Mouse (Mus musculus) G1E (cell line): ENCODE data around the gene Tspan5. TPM values are rescaled to one million over a fixed set of nuclear protein-coding genes. Genes with fewer than 3 reads are reported as not detected.

Experiments used
- ATAC-seq: 2 replicates; pipeline ENCODE4 v1.8.0; 2016; ENCODE audit warnings: mild to moderate bottlenecking; ENCODE audit not compliant: insufficient number of reproducible peaks, poor library complexity, low FRiP score, severe bottlenecking; ENCODE audit errors: extremely low read depth
- DNase-seq: peaks from one replicate; pipeline ENCODE4 v3.0.0; 2012; ENCODE audit warnings: low spot score
- H3K27me3 ChIP-seq: 2 replicates; pipeline ENCODE4 v1.6.1; 2012; ENCODE audit warnings: mild to moderate bottlenecking, low read length, inconsistent platforms; ENCODE audit not compliant: insufficient read depth
- H3K36me3 ChIP-seq: replicated peaks from 2 replicates; pipeline ENCODE3; 2012; ENCODE audit warnings: mild to moderate bottlenecking, inconsistent platforms
- H3K4me1 ChIP-seq: 2 replicates; pipeline ENCODE4 v1.6.1; 2012; ENCODE audit warnings: low read depth, low read length, inconsistent platforms, mixed read lengths; ENCODE audit not compliant: insufficient read depth
- H3K4me3 ChIP-seq: 2 replicates; pipeline ENCODE4 v1.5.1; 2012; ENCODE audit warnings: low read depth, mild to moderate bottlenecking, inconsistent platforms, low read length, moderate library complexity, mixed read lengths
- H3K9me3 ChIP-seq: replicated peaks from 2 replicates; pipeline ENCODE4 v1.6.1; 2012; ENCODE audit warnings: inconsistent platforms
- CTCF ChIP-seq: IDR thresholded peaks from 2 replicates; pipeline ENCODE4 v1.5.1; 2012; ENCODE audit warnings: low read depth, low read length, inconsistent platforms, mixed read lengths
- GATA1 ChIP-seq: IDR thresholded peaks from 2 replicates; pipeline ENCODE4 v1.6.1; 2012; ENCODE audit warnings: borderline replicate concordance, low read length, inconsistent platforms, mixed read lengths
- GATA2 ChIP-seq: IDR thresholded peaks from 2 replicates; pipeline ENCODE4 v1.6.1; 2012; ENCODE audit warnings: low read depth, low read length, inconsistent platforms, borderline replicate concordance
- POLR2AphosphoS5 ChIP-seq: IDR thresholded peaks from 2 replicates; pipeline ENCODE4 v1.6.1; 2012; ENCODE audit warnings: low read depth, low read length, inconsistent platforms; ENCODE audit not compliant: insufficient replicate concordance
- TAL1 ChIP-seq: conservative IDR thresholded peaks from 2 replicates; pipeline ENCODE4 v1.6.1; 2012; ENCODE audit warnings: low read depth, low read length, inconsistent platforms, mixed read lengths
- polyA plus RNA-seq: library from polyadenylated mRNA; stranded (reverse); fragments of >175 nt; gene quantifications from 2 replicates; pipeline ENCODE4 v1.2.3, GENCODE M21; 2012
- total RNA-seq, 2 experiments: library from RNA; stranded (forward) in 1 of 2; stranded (reverse) in 1 of 2; fragments of 200-1000 nt in 1 of 2; fragments of >200 nt in 1 of 2; fragmentation: Nextera tagmentation in 1 of 2; gene quantifications; 2 replicates each; pipeline ENCODE4 v1.2.3; 2014 to 2017

The Tspan5 gene
- total and polyA plus RNA-seq, 3 experiments = 0.05 TPM; not detected in 2

DNA sequence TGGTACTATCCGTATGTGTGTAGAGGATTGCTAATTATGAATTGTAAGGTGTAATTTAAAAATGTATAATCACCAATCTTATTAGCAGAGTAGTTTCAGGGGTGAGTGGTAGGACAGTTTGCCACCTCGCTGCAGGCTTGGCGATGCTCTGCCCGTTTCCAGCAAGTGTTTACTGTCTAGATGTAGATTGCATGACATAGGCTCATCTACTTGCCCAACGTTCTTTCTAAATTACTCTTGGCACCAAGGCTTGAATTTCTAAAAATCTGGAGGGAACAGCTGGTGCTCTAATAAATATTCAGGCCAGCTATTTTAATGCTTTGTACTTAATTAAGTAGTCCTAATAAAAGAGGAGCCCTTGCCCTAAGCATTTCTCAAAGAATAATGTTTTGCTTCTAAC is 12.3 kb downstream of the Tspan5 start:
- H3K27me3 ChIP-seq = no peaks in the 10 kb centered on the region
- no peak for ATAC-seq
- no peaks in the 10 kb centered on the region for H3K4me1 ChIP-seq
- H3K4me3 ChIP-seq = no peak overlapping the region
- no peak for DNase-seq
- no peaks in the 10 kb centered on the region for H3K9me3 ChIP-seq
- no peaks in the 10 kb centered on the region for H3K36me3 ChIP-seq
- TF ChIP-seq CTCF = no peak
- TF ChIP-seq GATA1 = no peak
- TF ChIP-seq TAL1 = no peak
- no peak for TF ChIP-seq GATA2
- TF ChIP-seq POLR2AphosphoS5 = no peak

DNA sequence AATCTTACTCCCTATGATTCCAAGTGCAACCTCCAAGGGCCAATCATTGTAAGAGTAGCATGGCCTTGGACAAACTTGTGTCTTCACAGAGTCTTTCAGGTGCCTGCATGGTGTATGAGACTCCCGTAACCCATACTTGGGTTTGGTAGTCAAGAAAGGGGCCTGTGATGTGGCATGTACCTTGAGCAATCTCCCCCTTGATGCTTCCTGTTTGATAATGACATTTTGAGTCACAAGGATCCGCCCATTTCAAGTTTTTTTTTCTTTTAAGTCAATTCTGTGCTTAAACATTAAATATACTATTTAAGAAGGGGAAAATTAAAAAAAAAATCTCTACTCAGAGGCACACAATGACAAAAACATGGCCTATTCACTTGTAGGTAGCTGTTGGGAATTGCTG is 15.3 kb downstream of the Tspan5 start:
- H3K27me3 ChIP-seq = no peaks in the 10 kb centered on the region
- H3K4me3 ChIP-seq = no peak overlapping the region
- H3K36me3 ChIP-seq = no peaks in the 10 kb centered on the region
- no peaks in the 10 kb centered on the region for H3K4me1 ChIP-seq
- no peaks in the 10 kb centered on the region for H3K9me3 ChIP-seq
- DNase-seq = no peak
- ATAC-seq = no peak
- TF ChIP-seq GATA2 = no peak
- no peak for TF ChIP-seq CTCF
- no peak for TF ChIP-seq POLR2AphosphoS5
- no peak for TF ChIP-seq TAL1

DNA sequence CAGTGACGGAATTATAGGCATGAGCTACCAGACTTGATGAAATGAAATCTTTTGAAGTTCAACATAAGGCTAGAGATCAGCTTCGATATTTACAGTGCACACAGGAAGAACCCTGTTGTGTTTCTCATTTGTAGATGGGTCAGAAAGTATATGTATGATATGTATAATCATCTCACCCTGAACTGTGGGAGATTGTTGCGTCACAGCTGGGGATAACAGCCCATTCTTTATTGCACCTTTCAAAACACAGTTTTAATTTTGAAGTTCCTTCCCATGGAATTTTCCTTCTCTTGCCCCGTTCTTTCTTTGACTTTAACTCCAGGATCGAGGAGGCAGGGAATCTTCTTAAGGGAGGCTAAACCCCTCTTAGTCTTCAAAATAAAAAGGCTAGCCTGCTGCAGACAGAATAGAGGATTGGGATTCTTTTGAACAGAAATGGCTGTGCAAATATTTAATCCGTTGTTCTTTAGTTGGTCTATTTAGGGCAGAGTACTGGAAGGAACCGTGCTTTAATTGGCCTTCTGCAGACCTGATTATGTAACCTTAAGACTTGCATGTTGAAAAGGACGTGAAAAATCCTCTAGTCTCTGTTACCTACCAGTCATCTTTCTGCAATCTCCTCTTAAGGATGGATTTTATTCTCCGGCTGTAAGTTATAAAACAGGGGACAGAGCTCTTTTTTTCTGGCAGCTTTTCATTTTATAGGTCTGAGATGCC is 18.1 kb downstream of the Tspan5 start:
- TF ChIP-seq CTCF (no peak), GATA2 (no peak), GATA1 (no peak), POLR2AphosphoS5 (no peak), TAL1 (no peak)
- Histone ChIP-seq H3K27me3 (no peaks in the 10 kb centered on the region), H3K4me3 (no peak overlapping the region), H3K4me1 (no peaks in the 10 kb centered on the region), H3K36me3 (no peaks in the 10 kb centered on the region), H3K9me3 (no peaks in the 10 kb centered on the region)
- ATAC-seq (no peak), DNase-seq (no peak)

DNA sequence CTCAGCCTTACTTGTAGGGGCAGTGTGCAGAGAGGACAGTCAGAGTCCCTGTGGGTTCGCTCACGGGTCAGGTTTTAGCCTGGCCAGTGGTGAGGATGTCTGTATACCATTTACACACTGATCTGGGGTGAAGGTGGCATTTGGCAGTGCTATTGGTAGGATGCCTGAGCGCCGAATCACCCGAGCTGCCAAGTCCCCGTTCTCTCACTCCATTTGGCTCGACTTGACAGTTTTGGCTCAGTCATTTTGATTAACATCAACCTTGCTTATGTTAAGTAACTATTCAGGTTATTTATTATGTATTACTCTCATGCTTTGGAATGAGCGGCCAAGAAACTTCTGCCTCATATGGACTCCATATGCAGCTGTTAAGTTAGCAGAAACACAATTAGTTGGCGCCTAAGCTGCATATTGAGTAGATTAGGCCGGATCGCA is 18.7 kb downstream of the Tspan5 start:
- no peaks in the 10 kb centered on the region for H3K4me1 ChIP-seq
- no peak for ATAC-seq

DNA sequence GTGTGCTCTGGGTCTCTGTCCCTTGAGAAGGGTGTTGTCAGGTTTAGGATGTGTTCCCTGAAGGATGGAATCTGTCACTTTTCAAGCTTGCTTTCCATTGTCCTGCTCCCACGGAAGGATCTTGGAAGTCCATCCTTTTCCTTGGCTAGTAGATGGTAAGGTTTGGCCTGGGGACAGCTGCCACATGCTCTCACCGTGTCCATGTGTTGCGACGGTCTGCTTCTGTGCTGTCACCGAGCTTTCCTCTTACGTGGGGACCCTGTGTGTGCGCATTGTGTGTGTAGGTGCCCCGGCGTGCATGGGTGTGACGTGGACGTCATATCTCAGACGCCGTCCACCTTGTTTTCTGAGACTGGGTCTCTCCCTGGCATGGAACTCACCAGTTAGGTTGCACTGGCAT is 19.5 kb downstream of the Tspan5 start:
- no peak for ATAC-seq
- no peaks in the 10 kb centered on the region for H3K36me3 ChIP-seq
- no peak overlapping the region for H3K4me3 ChIP-seq
- DNase-seq = no peak
- no peaks in the 10 kb centered on the region for H3K27me3 ChIP-seq
- TF ChIP-seq TAL1 = no peak
- TF ChIP-seq GATA1 = no peak
- no peak for TF ChIP-seq CTCF
- no peak for TF ChIP-seq GATA2
- TF ChIP-seq POLR2AphosphoS5 = no peak
- no peaks in the 10 kb centered on the region for H3K4me1 ChIP-seq
- H3K9me3 ChIP-seq = no peaks in the 10 kb centered on the region

More for the DNA sequence above, 18.7 kb downstream of the Tspan5 start:
- TF ChIP-seq TAL1 (no peak), GATA2 (no peak), CTCF (no peak)
- no peaks in the 10 kb centered on the region for H3K9me3 ChIP-seq
- DNase-seq = no peak
- H3K36me3 ChIP-seq = no peaks in the 10 kb centered on the region
- H3K4me3 ChIP-seq = no peak overlapping the region
- H3K27me3 ChIP-seq = no peaks in the 10 kb centered on the region

DNA sequence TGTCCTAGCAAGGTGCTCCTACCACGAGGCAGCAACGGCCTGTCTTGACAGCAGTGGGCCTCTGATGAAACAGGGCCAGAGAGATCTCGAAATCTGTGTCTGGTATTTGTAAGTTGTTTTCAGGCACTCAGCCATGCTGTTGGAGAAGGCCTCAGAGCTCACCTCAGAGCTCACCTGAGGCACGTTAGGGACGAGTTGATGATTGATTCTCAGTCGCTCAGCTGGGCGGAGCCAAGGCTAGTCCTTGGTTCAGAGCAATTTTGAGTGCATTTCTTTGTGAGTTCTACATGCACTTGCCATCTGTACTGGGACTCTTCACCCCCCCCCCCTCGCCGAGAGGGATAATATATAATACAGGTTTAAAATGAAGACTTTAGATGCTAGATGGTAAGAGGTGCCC is 21.9 kb downstream of the Tspan5 start:
- H3K27me3 ChIP-seq = no peaks in the 10 kb centered on the region
- H3K9me3 ChIP-seq = no peaks in the 10 kb centered on the region
- DNase-seq (no peak), ATAC-seq (no peak)
- H3K36me3 ChIP-seq = no peaks in the 10 kb centered on the region
- TF ChIP-seq TAL1 (no peak), GATA2 (no peak), POLR2AphosphoS5 (no peak), CTCF (no peak), GATA1 (no peak)
- no peak overlapping the region for H3K4me3 ChIP-seq
- H3K4me1 ChIP-seq = no peaks in the 10 kb centered on the region

DNA sequence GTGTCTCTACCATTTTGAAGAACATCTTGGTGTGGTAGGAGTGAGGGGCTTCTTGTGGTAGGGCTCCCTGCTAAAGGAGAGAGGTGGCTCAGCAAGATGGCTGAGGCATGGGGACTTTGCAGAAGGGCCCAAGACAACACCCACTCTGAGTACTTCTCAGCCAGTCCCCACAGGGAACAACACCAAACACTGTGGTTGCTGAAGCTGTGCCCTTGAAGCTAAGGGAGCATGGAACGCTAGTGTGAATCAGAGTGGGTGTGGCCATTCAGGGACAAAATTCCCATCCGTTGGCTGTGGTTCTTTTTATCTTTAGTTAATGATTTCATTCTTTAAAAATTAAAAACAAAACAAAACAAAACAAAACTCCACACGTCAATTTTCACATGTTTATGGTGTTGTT is 22.8 kb downstream of the Tspan5 start:
- no peaks in the 10 kb centered on the region for H3K9me3 ChIP-seq
- no peak for ATAC-seq
- H3K36me3 ChIP-seq = no peaks in the 10 kb centered on the region
- no peaks in the 10 kb centered on the region for H3K4me1 ChIP-seq
- no peak overlapping the region for H3K4me3 ChIP-seq
- no peak for DNase-seq
- no peaks in the 10 kb centered on the region for H3K27me3 ChIP-seq
- TF ChIP-seq CTCF = no peak
- no peak for TF ChIP-seq GATA1
- TF ChIP-seq POLR2AphosphoS5 = no peak
- TF ChIP-seq GATA2 = no peak
- TF ChIP-seq TAL1 = no peak
